Mouse (Mus musculus) brain, embryonic 14.5 days (tissue): ENCODE measurements around the gene Unc5c.

Experiments used
- CTCF ChIP-seq: fragments of 200-500 bp; IDR thresholded peaks from 2 replicates; pipeline ENCODE4 v1.5.1; 2012; ENCODE audit warnings: inconsistent platforms, mild to moderate bottlenecking, moderate library complexity, borderline replicate concordance; ENCODE audit not compliant: insufficient read depth, insufficient read length; ENCODE audit errors: extremely low read depth
- POLR2A ChIP-seq: fragments of 200-500 bp; IDR thresholded peaks from 2 replicates; pipeline ENCODE4 v1.6.1; 2012; ENCODE audit warnings: mild to moderate bottlenecking, inconsistent platforms, borderline replicate concordance; ENCODE audit not compliant: poor library complexity, insufficient read depth, insufficient read length, severe bottlenecking; ENCODE audit errors: extremely low read depth

GRCm38 (mm10) chr3:141752172-141752571 lies 287.2 kb downstream of the Unc5c start:
- TF ChIP-seq POLR2A (no peak), CTCF (no peak)
